Mouse (Mus musculus) heart, postnatal 0 days (tissue): ENCODE data around the gene Rnf216. TPM values are rescaled to one million over a fixed set of nuclear protein-coding genes. Genes with fewer than 3 reads are reported as not detected.

Experiments
- ATAC-seq: fragments of 200-750 bp; cut with Nextera tagmentation; 2 replicates; pipeline ENCODE4 v1.8.0; 2017; ENCODE audit warnings: low read depth, moderate number of reproducible peaks, moderate library complexity; ENCODE audit not compliant: insufficient read depth
- DNase-seq: peaks from one replicate; pipeline ENCODE4 v3.0.0-alpha.2; 2016; ENCODE audit warnings: low spot score
- H3K27ac ChIP-seq: fragments of 300-500 bp; sonication (generic); 2 replicates; pipeline ENCODE4 v1.5.1; 2014; ENCODE audit warnings: low read depth, mild to moderate bottlenecking
- H3K27me3 ChIP-seq: fragments of 300-500 bp; sonication (generic); 2 replicates; pipeline ENCODE4 v1.6.1; 2014; ENCODE audit warnings: low read length, mixed read lengths; ENCODE audit not compliant: control insufficient read depth, insufficient read depth
- H3K36me3 ChIP-seq: fragments of 300-500 bp; sonication (generic); replicated peaks from 2 replicates; pipeline ENCODE4 v1.6.1; 2014; ENCODE audit warnings: low read length, mixed read lengths; ENCODE audit not compliant: control insufficient read depth, insufficient read depth
- H3K4me1 ChIP-seq: fragments of 300-500 bp; sonication (generic); 2 replicates; pipeline ENCODE4 v1.6.1; 2014; ENCODE audit warnings: antibody characterized with exemption; ENCODE audit not compliant: control insufficient read depth, insufficient read depth
- H3K4me2 ChIP-seq: fragments of 300-500 bp; sonication (generic); 2 replicates; pipeline ENCODE4 v1.6.1; 2014; ENCODE audit warnings: low read depth, mild to moderate bottlenecking, low read length, moderate library complexity
- H3K4me3 ChIP-seq: fragments of 300-500 bp; sonication (generic); 2 replicates; pipeline ENCODE4 v1.5.1; 2014; ENCODE audit warnings: low read depth, low read length
- H3K9ac ChIP-seq: fragments of 300-500 bp; sonication (generic); replicated peaks from 2 replicates; pipeline ENCODE4 v1.6.1; 2014; ENCODE audit warnings: low read depth, low read length, mixed read lengths
- H3K9me3 ChIP-seq: fragments of 300-500 bp; sonication (generic); replicated peaks from 2 replicates; pipeline ENCODE4 v1.6.1; 2016; ENCODE audit warnings: low read length; ENCODE audit not compliant: control insufficient read depth
- CTCF ChIP-seq: IDR thresholded peaks from 2 replicates; pipeline ENCODE4 v1.5.1; 2016; ENCODE audit warnings: antibody characterized with exemption, control low read depth, low read depth
- EP300 ChIP-seq: IDR thresholded peaks from 2 replicates; pipeline ENCODE4 v1.6.1; 2016; ENCODE audit warnings: antibody characterized with exemption, low read depth
- WGBS: fragments of 180-500 bp; shearing (Covaris S2); extraction: QIAGEN DNeasy Blood & Tissue Kit; methylation state at CpG from one replicate; pipeline ENCODE4 v1.1.7; 2014; 5-methylcytosine and 5-hydroxymethylcytosine counted together
- polyA plus RNA-seq: library from polyadenylated mRNA; unstranded; fragments of >200 nt; fragmentation: Nextera tagmentation; extraction: Ambion mirVana; gene quantifications from 2 replicates; pipeline ENCODE4 v1.2.1, GENCODE M21; 2015
- total RNA-seq: library from RNA; depleted of rRNA; stranded (reverse); fragments of >200 nt; gene quantifications from 2 replicates; pipeline ENCODE4 v1.2.3, GENCODE M21; 2014; ENCODE audit warnings: low replicate concordance

Gene Rnf216
- total and polyA plus RNA-seq, 2 experiments from 2014 or later = 17.1 to 23.3 TPM

DNA sequence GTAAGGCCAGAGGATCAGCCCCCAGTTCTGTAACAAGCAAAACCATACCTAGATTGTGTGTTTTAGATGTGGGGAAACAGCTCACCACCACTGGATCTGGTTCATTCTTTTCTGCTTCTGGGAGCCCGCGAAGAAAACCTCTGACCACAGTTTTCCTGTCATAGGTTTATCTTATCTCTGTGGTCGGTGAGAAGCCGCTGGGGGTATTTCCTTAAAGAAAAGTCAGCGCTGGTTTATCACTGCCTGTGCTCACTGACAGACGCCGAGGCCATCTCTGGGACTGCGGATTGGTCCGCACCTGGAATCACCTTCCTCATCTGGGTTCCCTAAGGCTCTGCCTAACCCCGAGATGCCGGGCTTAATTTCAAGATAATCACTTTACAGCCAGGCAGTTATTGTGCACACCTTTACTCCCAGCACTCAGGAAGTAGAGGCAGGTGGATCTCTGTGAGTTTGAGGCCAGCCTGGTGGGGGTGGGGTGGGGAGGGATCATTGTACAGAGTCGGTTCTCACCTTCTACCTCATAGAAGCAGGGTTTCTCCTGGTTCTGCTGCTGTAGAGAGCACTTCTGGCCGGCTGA lies 20.2 kb upstream of the Rnf216 start:
- H3K27ac ChIP-seq = no peak overlapping the region
- no peak overlapping the region for H3K4me2 ChIP-seq
- H3K4me1 ChIP-seq = no peaks in the 10 kb centered on the region
- no peak overlapping the region for H3K4me3 ChIP-seq
- no peak for TF ChIP-seq EP300
- TF ChIP-seq CTCF = no peak
- no peaks in the 10 kb centered on the region; the same call in 1 of the 2 replicates for H3K9me3 ChIP-seq
- 31% methylated on average over 13 of the region's 13 CpGs for WGBS
- no peaks in the 10 kb centered on the region for H3K27me3 ChIP-seq
- no peak for ATAC-seq
- H3K36me3 ChIP-seq = no peaks in the 10 kb centered on the region
- no peak overlapping the region for H3K9ac ChIP-seq
- DNase-seq = no peak

DNA sequence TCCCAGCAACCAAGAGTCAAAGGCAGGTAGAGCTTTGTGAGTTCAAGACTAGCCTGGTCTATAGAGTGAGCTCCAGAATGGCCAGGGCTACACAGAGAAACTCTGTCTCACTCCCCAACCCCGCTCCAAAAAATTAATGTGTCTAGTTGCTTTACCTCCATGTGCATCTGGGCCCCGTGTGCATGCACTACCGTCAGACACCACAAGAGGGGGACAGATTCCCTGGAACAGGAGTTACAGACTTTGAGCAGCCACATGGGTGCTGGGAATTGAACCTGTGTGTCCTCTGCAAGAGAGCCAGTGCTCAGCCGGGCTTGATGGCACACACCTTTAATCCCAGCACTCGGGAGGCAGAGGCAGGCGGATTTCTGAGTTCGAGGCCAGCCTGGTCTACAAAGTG lies 17.5 kb upstream of the Rnf216 start:
- Histone ChIP-seq H3K9ac (no peak overlapping the region), H3K27me3 (no peaks in the 10 kb centered on the region), H3K4me3 (no peak overlapping the region), H3K4me1 (0 out of 2 replicates have a peak, but pooled peaks cover 3% of the 10 kb centered on the region), H3K4me2 (no peak overlapping the region), H3K9me3 (no peaks in the 10 kb centered on the region; the same call in 1 of the 2 replicates), H3K27ac (no peak overlapping the region), H3K36me3 (no peaks in the 10 kb centered on the region)
- TF ChIP-seq CTCF (no peak), EP300 (no peak)
- no peak for DNase-seq
- 83% methylated on average over 7 of the region's 7 CpGs for WGBS
- ATAC-seq = no peak

DNA sequence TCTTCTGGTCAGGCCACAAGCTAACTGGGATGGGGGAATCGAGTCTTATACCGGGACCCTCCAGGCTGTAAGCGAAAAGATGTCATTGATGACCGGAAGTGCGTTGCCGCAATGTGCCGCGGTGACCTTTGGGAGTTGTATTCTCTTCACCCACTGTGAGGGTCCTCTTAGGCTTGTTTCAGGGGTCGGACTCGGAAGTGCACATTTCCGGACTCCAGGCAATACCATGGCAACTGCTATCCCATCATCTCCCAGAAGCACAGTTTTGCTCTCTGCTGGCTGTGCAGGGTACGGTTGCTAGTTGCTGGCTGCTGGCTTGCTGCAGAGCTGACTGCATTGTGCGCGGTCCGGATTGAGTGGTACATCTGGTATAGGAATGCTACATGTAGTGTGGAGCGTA lies 16.3 kb upstream of the Rnf216 start:
- Histone ChIP-seq H3K4me1 (0 out of 2 replicates have a peak, but pooled peaks cover 3% of the 10 kb centered on the region), H3K27ac (no peak overlapping the region), H3K36me3 (no peaks in the 10 kb centered on the region), H3K4me3 (no peak overlapping the region), H3K9ac (no peak overlapping the region), H3K9me3 (no peaks in the 10 kb centered on the region; the same call in 1 of the 2 replicates), H3K4me2 (no peak overlapping the region), H3K27me3 (no peaks in the 10 kb centered on the region)
- 89% methylated on average over 16 of the region's 16 CpGs for WGBS
- no peak for ATAC-seq
- DNase-seq = no peak
- TF ChIP-seq CTCF = no peak
- TF ChIP-seq EP300 = no peak

DNA sequence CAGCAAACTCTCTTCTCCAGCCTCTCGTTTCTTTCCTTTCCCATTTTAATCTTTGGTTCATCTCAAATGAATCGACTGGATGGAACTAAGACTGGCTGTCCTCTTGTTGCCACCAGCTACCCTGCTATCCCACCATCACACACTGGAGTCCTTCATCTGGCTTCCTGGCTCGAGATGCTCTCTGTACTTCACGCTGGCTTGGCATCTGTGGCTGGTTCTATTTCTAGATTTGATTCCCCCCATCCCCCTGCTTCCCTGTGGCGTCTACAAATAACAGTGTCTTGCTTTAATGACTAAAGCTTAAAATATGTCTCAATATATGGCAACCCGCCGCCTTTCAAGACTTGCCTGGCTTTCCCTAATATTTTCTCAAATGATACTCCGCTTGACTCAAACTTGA lies 15.0 kb upstream of the Rnf216 start:
- DNase-seq (peak; percentile 48), ATAC-seq (no peak)
- no peak overlapping the region for H3K9ac ChIP-seq
- TF ChIP-seq CTCF (no peak), EP300 (no peak)
- H3K4me3 ChIP-seq = no peak overlapping the region
- no peaks in the 10 kb centered on the region for H3K36me3 ChIP-seq
- 0 out of 2 replicates have a peak, but pooled peaks cover 3% of the 10 kb centered on the region for H3K4me1 ChIP-seq
- H3K27ac ChIP-seq = no peak overlapping the region
- H3K9me3 ChIP-seq = no peaks in the 10 kb centered on the region; the same call in 1 of the 2 replicates
- H3K4me2 ChIP-seq = no peak overlapping the region
- no peaks in the 10 kb centered on the region for H3K27me3 ChIP-seq
- WGBS = 46% methylated on average over 8 of the region's 8 CpGs

DNA sequence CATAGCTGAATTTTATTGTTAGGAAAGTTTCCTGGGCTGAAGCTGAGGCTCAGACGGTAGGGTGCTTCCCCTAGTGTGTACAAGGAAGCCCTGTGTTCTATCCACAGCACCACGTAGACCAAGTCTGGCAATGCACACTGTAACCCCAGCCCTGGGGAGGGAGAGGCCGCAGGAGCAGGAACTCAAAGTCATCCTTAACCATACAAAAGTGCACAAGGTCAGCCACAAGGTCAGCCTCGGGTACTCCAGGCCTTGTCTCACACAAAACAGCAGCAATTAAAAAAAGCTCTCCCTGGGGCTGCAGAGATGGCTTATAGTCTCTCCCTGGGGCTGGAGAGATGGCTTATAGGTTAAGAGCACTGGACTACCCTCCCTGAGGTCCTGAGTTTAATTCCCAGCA lies 14.1 kb upstream of the Rnf216 start:
- Histone ChIP-seq H3K4me2 (no peak overlapping the region), H3K36me3 (no peaks in the 10 kb centered on the region), H3K27ac (no peak overlapping the region), H3K9me3 (no peaks in the 10 kb centered on the region; the same call in 1 of the 2 replicates), H3K4me3 (no peak overlapping the region), H3K4me1 (0 out of 2 replicates have a peak, but pooled peaks cover 3% of the 10 kb centered on the region), H3K9ac (no peak overlapping the region), H3K27me3 (no peaks in the 10 kb centered on the region)
- 65% methylated on average over 4 of the region's 4 CpGs for WGBS
- DNase-seq (no peak), ATAC-seq (no peak)
- TF ChIP-seq CTCF (no peak), EP300 (no peak)

DNA sequence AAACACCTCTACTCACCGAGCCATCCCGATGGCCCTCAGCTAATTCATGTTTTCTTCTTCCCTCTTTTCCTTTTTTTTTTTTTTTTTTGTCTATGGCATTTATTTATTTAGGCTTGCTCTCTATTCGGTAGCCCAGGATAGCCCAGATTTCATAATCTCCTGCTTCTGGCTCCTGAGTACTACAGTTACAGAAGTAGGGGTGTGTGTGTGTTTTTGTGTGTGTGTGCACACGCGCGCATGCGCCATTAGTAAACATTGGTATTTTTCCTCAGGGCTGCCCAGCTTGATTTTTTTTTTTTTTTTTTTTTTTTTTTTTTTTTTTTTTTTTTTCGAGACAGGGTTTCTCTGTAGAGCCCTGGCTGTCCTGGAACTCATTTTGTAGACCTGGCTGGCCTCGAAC lies 13.3 kb upstream of the Rnf216 start:
- Histone ChIP-seq H3K4me2 (no peak overlapping the region), H3K9ac (no peak overlapping the region), H3K36me3 (no peaks in the 10 kb centered on the region), H3K27ac (no peak overlapping the region), H3K4me1 (0 out of 2 replicates have a peak, but pooled peaks cover 3% of the 10 kb centered on the region), H3K27me3 (no peaks in the 10 kb centered on the region), H3K4me3 (no peak overlapping the region), H3K9me3 (no peaks in the 10 kb centered on the region; the same call in 1 of the 2 replicates)
- no peak for TF ChIP-seq CTCF
- no peak for TF ChIP-seq EP300
- DNase-seq = no peak
- ATAC-seq = no peak
- 91% methylated on average over 9 of the region's 9 CpGs for WGBS
